Mouse (Mus musculus): ENCODE measurements around the gene Postn.

GRCm38 (mm10) chr3:54400617-54401016 is 39.7 kb downstream of the Postn start:
- TF ChIP-seq CTCF (IDR thresholded peaks at IDR 0.05; ENCODE audit: low read depth) (no peak), EP300 (IDR thresholded peaks at IDR 0.05; ENCODE audit: low read depth) (no peak)
